Mouse (Mus musculus) CH12.LX (cell line): ENCODE data around the gene Mcur1.

ENCODE experiments used
- BHLHE40 ChIP-seq: IDR thresholded peaks from 2 replicates; pipeline ENCODE4 v1.6.1; 2011; ENCODE audit warnings: mild to moderate bottlenecking, low read depth, low read length, improper control_type of control experiment
- CHD1 ChIP-seq: IDR thresholded peaks from 2 replicates; pipeline ENCODE4 v1.6.1; 2012; ENCODE audit warnings: low read depth, low read length, improper control_type of control experiment, inconsistent platforms
- CTCF ChIP-seq, 2 experiments: IDR thresholded peaks in 1 of 2; conservative IDR thresholded peaks in 1 of 2; 2 replicates each; pipeline ENCODE4 v1.5.1; 2011 to 2012; ENCODE audit warnings: low read depth in 2 of 2, low read length in 2 of 2, improper control_type of control experiment in 1 of 2, inconsistent platforms in 1 of 2, mild to moderate bottlenecking in 1 of 2, moderate library complexity in 1 of 2
- E2F4 ChIP-seq: IDR thresholded peaks from 2 replicates; pipeline ENCODE4 v1.6.1; 2011; ENCODE audit warnings: low read depth, low read length, improper control_type of control experiment; ENCODE audit not compliant: insufficient replicate concordance
- ELF1 ChIP-seq: IDR thresholded peaks from 2 replicates; pipeline ENCODE4 v1.6.1; 2014; ENCODE audit warnings: low read depth, mild to moderate bottlenecking, inconsistent platforms, low read length, improper control_type of control experiment
- EP300 ChIP-seq: IDR thresholded peaks from 2 replicates; pipeline ENCODE4 v1.6.1; 2011; ENCODE audit warnings: low read length, improper control_type of control experiment
- GABPA ChIP-seq: IDR thresholded peaks from 2 replicates; pipeline ENCODE4 v1.6.1; 2012; ENCODE audit warnings: low read depth, low read length, improper control_type of control experiment, inconsistent platforms; ENCODE audit not compliant: insufficient replicate concordance
- HCFC1 ChIP-seq: IDR thresholded peaks from 2 replicates; pipeline ENCODE4 v1.6.1; 2012; ENCODE audit warnings: low read depth, mild to moderate bottlenecking, inconsistent platforms, low read length, improper control_type of control experiment
- MXI1 ChIP-seq: IDR thresholded peaks from 2 replicates; pipeline ENCODE4 v1.6.1; 2011; ENCODE audit warnings: mild to moderate bottlenecking, low read depth, low read length, improper control_type of control experiment
- NRF1 ChIP-seq: IDR thresholded peaks from 2 replicates; pipeline ENCODE4 v1.6.1; 2014; ENCODE audit warnings: low read depth, mild to moderate bottlenecking, inconsistent platforms, low read length, improper control_type of control experiment, moderate library complexity
- POLR2A ChIP-seq: IDR thresholded peaks from 2 replicates; pipeline ENCODE4 v1.6.1; 2011; ENCODE audit warnings: low read depth, mild to moderate bottlenecking, improper control_type of control experiment, low read length
- TBP ChIP-seq: conservative IDR thresholded peaks from 2 replicates; pipeline ENCODE4 v1.6.1; 2011; ENCODE audit warnings: low read depth, low read length, improper control_type of control experiment
- ZC3H11A ChIP-seq: IDR thresholded peaks from 2 replicates; pipeline ENCODE4 v1.6.1; 2012; ENCODE audit warnings: low read depth, mild to moderate bottlenecking, inconsistent platforms, low read length, improper control_type of control experiment
- ZMIZ1 ChIP-seq: IDR thresholded peaks from 2 replicates; pipeline ENCODE4 v1.6.1; 2012; ENCODE audit warnings: low read depth, mild to moderate bottlenecking, inconsistent platforms, low read length, improper control_type of control experiment

- TF ChIP-seq TBP (0 out of 2 replicates have a peak, but pooled peaks have one; percentile 46), POLR2A (peak; percentile 42; the same call in 1 of the 2 replicates), CTCF (conservative IDR thresholded peaks at IDR 0.05 in 1 of 2, IDR thresholded peaks at IDR 0.05 in 1 of 2; ENCODE audit: low read depth in 2 of 2, low read length in 2 of 2) (no peak), CHD1 (no peak), BHLHE40 (peak; percentile 62; the same call in 1 of the 2 replicates), E2F4 (no peak), GABPA (no peak), EP300 (no peak), ELF1 (no peak), ZC3H11A (no peak), MXI1 (no peak), ZMIZ1 (no peak), HCFC1 (no peak), NRF1 (no peak)
Observed at GRCm38 (mm10) chr13:43560458-43561411, 744 bp upstream of the Mcur1 start.
